Mouse (Mus musculus): Measurements from ENCODE around the gene Lrrc4c. TPM values are rescaled to one million over a fixed set of nuclear protein-coding genes. Genes with fewer than 3 reads are reported as not detected.

Gene Lrrc4c
- total RNA-seq, 4 experiments from 2014 or later, result 0.27 to 0.53 (median 0.37) TPM

DNA sequence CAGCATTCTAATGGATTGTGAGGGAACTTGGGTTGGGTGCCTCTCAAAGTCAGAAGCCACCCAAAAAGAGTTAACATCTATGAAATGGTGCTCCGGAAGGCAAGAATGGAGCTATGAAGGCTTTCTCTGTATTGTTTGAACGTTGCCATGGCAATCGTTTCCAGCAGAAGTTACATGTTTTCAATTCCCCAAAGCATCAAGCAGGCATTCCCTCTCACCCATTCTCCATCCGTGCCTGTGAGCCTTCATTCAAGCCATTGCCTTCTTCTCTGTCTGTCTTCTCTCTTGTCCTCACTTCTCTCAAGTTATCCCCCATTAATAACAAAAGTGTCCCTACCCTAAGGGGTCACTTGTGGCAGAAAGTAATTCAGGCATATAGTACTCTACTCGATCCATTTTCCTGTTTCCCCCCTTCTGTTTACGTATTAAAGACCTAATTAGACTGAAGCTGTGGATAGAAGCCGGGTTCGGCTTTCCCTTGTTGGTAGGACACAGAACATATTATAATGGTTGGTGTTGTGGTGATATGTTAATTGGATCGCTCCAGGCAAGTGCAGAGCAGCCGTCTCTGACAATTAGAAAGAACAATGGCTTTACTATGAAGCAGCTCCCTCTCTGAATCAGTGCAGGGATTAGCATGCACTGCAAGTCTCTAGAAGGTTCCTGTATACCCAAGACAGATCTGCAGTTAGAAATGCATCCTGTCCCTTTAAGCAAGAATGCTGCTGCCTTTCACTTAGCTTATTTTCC is 1160.4 kb downstream of the Lrrc4c start:
- no peak for DNase-seq (ENCODE audit: low spot score)

DNA sequence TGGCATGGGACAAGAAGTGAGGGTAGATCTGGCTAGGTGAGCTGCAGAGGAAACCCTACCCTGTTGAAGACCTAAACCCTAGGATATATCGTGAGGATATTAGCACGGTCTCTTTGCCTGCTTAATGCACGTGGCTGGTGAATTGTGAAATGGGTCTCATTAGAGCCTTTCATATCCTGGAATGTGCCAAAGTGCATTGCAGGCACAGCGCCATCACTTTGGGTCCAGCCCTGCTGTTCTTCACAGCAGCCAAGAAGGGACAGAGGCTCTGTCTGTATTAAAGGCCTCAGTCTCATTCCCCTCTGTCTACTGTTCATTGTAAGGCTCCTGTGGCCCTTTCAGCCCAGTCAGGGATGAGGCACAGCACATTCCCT is 1160.9 kb downstream of the Lrrc4c start:
- no peak for DNase-seq (ENCODE audit: low spot score)

DNA sequence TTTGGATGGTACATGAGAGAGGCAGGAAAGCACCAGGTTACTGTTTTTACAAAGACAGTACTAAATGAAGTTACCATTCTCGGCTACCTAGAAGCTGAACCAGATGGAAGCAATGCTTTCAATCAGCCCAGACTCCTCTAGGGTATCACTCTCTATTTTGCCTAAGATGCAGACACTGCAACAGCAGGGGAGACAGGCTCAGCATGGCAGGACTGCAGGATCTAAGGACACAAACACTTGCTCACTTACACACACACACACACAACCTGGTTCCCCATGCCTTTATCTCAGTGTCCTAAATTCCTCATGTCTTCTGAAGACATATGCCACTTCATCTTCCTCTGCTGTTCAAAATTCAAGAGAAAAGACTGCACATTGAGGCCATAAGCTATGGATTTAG is 1167.0 kb downstream of the Lrrc4c start:
- no peak for DNase-seq (ENCODE audit: low spot score)

- no peak for DNase-seq (ENCODE audit: low spot score)
Measured at GRCm38 (mm10) chr2:97485609-97486008, 1167.6 kb downstream of the Lrrc4c start.

GRCm38 (mm10) chr2:97487567-97487966 is 1169.6 kb downstream of the Lrrc4c start:
- DNase-seq (ENCODE audit: low spot score), result no peak

DNA sequence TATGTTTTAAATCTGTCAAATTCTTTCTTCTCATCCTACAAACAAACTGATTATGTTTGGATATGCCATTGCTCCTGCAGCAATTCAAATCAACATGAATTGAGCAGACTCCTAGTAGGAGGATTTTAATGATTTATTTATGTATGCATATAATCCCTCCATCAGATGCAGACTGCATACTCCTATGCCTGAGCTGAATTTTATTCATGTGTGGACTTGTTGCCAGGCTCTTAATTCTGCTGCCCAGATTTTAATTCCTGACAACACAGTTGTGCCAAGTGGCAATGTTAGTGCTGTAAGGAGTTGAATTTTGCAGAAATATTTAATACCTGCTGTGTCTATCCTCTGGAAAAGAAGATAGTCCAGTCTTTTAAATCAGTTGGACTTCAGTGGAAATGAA is 1179.1 kb downstream of the Lrrc4c start:
- no peak for DNase-seq (ENCODE audit: low spot score)

DNA sequence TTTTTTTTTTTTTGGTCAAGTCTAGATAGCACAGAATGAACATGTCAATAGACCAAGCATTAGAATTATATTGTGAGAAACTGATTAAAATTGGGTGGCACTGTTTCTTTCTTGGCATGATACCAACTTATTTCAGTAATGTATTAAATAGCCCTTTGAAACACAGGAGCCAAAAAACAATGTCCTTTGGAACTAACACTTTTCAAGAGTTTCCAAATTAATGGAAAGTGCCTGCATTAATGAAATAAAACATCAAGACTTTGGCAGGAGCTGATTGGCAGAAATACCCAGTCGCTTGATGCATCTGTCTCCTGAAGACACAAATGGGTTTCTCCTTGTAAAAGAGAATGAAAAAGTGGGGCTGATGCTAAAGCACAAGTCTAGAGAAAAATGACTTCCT is 1184.5 kb downstream of the Lrrc4c start:
- no peak for DNase-seq (ENCODE audit: low spot score)

GRCm38 (mm10) chr2:97504902-97505301 is 1186.9 kb downstream of the Lrrc4c start:
- no peak for DNase-seq (ENCODE audit: low spot score)

- DNase-seq (ENCODE audit: low spot score), result no peak
Measured at GRCm38 (mm10) chr2:97524256-97524922, 1206.4 kb downstream of the Lrrc4c start.

DNA sequence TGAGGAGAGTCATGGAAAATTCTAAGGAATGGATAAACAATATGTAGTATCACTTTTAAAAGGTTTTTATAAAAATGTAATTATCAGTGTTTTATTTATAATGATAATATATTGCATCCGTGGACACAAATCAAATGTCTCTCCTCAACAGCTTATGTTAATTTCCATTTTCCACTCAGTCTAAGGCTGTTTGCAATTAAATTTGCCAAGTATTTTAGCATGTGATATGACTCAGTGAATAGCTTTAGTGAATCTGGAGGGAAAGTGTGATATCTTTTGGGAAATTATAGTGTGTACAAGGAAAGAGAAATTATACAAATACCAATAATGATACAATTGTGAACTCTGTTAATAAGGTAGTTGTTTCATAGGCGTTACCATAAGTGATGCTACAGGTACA is 1207.1 kb downstream of the Lrrc4c start:
- no peak for DNase-seq (ENCODE audit: low spot score)

GRCm38 (mm10) chr2:97530622-97531021 is 1212.7 kb downstream of the Lrrc4c start:
- DNase-seq (ENCODE audit: low spot score), result no peak

GRCm38 (mm10) chr2:97543691-97544672 is 1226.0 kb downstream of the Lrrc4c start:
- no peak for DNase-seq (ENCODE audit: low spot score)

DNA sequence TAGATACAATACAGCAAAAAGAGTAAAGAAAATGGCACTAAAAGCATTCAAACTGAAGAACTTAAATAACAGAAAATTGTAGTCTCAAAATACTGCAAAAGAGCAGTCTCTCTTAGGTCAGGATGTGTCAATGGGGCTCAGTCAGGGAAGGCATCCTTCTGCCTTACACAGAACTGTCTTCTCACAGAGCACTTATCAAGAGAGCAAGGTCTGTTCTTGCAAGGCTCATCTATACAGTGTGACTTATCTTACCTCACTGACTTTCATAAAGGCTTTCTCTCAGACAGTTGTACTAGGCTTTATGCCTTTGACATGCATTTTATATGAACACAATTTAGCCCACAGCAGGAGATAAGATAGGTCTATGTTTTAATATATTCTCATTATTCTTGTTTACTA is 1226.7 kb downstream of the Lrrc4c start:
- no peak for DNase-seq (ENCODE audit: low spot score)

- no peak for DNase-seq (ENCODE audit: low spot score)
Measured at GRCm38 (mm10) chr2:97545946-97546345, 1228.0 kb downstream of the Lrrc4c start.

- no peak for DNase-seq (ENCODE audit: low spot score)
Measured at GRCm38 (mm10) chr2:97564509-97564908, 1246.5 kb downstream of the Lrrc4c start.

- DNase-seq (ENCODE audit: low spot score), result no peak
Measured at GRCm38 (mm10) chr2:97568954-97569353, 1251.0 kb downstream of the Lrrc4c start.

DNA sequence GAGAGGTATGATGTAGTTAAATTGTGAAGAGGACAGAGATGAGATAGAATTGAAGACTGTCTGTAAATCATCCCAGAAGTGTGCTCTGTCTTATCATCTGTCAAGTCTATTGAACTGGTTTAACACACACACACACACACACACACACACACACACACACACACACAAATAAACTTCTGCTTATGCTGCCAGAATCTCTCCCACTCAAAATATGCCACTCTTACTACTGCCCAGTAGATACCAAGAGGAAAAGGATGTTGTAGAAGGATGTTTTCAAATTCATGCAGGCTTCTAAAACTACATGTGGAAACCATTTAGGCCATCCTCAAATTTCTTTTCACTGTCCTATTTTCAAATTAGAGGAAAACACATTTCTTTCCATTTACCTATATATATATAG is 1257.0 kb downstream of the Lrrc4c start:
- DNase-seq (ENCODE audit: low spot score), result no peak

GRCm38 (mm10) chr2:97581132-97581531 is 1263.2 kb downstream of the Lrrc4c start:
- DNase-seq (ENCODE audit: low spot score), result no peak

- no peak for DNase-seq (ENCODE audit: low spot score)
Measured at GRCm38 (mm10) chr2:97586322-97586721, 1268.4 kb downstream of the Lrrc4c start.

- DNase-seq (ENCODE audit: low spot score), result no peak
Measured at GRCm38 (mm10) chr2:97590563-97590962, 1272.6 kb downstream of the Lrrc4c start.

DNA sequence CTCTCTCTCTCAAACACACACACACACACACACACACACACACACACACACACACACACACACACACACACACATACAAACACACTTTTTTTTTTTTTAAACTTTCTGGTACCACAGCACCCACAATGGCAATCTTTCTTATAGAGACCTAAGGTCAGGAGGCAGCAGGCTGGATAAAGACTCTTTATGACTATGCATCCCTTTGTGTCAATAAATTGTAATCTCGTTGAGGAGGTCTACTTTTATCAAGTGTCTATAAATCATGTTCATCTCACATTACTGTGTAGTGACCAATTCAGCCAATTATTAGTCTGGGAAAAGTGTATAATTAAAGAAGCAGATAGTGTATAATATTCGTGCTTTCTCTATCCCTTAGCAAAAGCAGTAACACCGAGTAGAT is 1286.2 kb downstream of the Lrrc4c start:
- DNase-seq (ENCODE audit: low spot score), result no peak

DNA sequence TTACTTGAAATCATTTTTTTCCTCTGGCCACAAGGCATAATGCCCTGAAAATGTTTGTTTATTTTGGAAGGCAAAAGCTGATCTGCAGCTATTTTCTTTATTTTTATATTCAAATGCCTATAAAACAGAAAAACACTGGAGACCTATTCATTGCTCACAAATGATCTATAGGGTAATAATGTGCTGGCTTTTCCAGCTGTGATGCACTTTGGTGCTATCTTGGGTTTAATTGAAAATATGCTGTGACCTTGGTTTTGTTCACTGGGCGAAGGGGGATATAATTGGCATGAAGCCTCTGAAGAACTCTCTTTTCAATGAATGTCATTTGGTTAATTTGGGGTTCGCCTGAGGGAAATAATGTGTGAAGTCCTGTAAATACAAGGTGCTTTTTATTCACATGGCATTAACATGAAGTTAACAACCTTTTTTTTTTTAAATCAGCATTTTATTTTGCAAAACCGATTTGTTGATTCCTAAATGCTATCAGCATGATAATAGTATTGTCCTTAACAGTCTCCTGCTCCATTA is 1286.8 kb downstream of the Lrrc4c start:
- DNase-seq (ENCODE audit: low spot score), result no peak
